Mouse (Mus musculus) c-Kit-positive CD71-negative TER-119-negative erythroid progenitor cells, embryonic 14.5 days (primary cell): Measurements from ENCODE around the gene Invs.

Experiments
- DNase-seq: peaks from one replicate; pipeline ENCODE4 v3.0.0-alpha.2; 2013; ENCODE audit warnings: low read depth

The Invs gene

DNA sequence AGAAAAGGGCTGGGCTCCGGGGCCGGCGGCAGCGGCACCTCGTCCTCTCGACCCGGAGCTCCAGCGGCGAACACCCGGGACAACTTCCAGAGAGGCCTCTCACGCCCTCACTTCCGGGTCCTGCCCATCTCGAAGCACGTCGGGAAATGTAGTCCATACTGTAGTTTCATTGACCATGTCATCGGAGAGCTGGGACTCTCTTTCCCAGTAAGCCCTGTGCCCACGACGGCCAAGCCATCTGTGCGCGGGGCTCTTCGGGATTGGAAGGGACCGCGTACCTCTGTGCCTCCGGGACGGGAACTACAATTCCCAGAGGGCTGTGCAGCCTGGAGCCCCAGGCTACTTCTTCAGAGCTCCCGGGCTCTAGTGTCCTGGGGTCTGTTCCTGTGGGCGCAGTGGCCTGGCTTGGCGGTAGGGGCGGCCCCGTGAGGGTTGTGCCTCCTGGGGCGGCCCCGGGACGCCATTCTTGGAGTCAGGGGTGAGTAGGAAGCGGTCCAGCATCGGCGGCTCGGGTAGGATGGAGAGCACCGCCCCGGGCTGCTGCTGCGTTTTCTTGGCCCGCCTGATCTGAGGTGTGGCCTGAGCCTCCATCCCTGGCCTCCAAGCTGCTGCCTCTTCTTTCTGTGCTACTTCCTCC lies at the start of gene Invs, which contains the start of gene Erp44:
Gene Invs (plus strand): TSS at position 263 of the 637 bp plus-strand sequence.
Gene Erp44 (minus strand): TSS at position 61 of the 637 bp plus-strand sequence.
- DNase-seq = peak; percentile 92

DNA sequence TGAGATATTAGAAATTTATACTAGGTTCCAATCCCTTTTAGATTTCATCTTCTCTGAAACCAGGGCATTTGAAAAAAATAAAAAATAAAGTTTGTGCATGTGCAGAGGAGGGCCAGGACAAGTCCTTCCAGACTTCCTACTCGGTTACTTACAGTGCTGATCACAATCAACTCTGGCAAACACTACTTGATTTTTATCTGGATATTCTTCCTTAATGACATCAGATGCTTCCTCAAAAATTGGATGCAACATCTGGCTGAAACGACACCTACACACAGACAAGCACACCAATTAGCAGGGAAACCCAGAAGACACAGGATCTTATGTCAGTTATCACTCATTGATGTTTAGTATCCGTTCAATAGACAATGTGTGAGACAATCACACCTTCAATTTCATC lies 42.8 kb upstream of the Invs start:
- DNase-seq = no peak

DNA sequence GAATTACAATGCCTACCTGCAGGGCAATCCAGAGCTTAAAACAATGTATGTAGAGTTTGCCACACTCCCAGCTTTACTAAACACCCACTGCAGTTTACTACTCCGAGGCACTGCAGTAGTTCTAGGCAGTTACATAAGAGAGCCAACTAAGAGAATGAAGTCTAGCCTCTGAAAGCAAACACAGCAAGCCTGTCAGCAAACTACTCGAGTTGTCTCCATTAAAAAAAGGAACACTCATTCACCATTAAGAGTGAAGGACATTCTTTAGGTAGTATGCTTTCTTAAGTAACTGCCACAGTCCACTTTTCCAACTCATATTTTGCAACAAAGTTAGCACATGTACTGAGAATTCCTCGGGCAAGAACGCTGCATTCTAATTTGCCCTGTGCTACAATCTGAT lies 40.5 kb upstream of the Invs start:
- DNase-seq = no peak

DNA sequence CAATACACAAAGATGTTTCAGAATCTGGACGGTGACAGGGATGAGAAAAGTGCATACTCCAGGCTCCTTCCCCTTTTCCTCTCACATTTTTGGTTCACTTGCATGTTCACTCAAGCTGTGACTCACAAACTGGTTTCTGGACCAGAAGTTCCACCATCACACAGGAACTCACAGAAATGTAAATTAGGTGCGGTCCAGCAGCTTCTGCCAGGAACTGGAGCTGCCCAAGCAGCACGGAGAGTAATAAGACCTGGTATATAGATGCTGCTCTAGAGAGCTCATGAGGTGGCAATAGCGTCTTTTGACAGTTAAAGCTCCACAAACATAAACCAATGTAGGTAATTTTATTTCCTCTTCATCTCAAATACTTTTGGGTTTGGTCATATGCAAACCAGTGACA lies 37.1 kb upstream of the Invs start:
- DNase-seq = no peak

DNA sequence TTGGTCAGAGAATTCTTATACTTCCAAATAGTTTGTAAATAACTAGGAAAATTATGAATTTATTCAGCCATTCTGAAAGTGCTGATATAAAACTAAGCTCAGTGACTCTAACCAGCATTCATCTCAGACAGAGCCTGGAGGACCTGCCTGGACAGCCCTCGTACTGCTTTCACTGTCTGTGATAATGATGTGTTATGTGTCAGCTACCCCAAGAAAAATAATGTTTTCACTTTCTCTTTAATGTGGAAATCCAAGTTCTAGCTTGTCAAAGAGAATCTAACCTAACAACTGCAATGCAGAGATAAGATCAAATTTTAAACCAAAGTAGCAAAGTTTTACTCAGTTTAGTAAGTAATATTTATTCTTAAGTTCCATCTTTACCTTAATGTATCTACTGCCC lies 35.8 kb upstream of the Invs start:
- DNase-seq = no peak

DNA sequence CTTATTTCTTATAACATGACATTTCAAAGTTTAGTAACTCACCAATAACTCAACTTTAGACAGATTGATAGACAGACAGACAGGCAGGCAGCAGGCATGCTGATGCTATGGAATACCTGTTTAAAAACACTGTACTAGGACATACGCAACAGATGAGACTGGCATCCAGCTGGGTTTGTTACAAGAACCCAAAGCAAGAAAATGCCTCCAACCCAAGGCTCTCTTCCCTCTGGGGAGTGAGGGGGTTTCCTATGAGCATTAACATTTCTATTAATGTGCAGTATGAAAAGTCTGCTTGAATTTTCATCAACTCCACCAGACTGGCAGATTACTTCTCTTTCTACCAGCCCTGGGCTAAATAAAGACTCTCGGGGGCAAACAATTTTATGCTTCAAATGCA lies 35.3 kb upstream of the Invs start:
- DNase-seq = no peak

DNA sequence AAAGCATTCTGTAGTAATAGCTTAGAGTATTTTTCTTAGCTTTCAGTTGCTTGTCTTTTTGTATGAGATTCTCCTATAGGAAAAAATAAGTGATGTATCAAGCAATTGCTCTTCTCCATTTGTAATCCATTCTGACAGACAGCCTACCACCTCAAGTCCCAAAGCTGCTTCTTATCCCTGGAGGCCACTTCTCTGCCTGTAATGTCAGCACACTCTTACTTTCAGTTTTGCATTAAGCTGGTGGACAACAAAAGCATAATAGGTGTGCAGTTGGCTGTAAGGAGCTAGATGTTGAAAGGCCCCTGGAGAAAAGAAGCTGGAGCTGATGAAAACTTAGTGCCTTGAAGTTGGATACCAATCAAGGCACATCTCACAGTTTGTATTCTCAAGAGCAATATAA lies 26.3 kb upstream of the Invs start:
- DNase-seq = no peak

DNA sequence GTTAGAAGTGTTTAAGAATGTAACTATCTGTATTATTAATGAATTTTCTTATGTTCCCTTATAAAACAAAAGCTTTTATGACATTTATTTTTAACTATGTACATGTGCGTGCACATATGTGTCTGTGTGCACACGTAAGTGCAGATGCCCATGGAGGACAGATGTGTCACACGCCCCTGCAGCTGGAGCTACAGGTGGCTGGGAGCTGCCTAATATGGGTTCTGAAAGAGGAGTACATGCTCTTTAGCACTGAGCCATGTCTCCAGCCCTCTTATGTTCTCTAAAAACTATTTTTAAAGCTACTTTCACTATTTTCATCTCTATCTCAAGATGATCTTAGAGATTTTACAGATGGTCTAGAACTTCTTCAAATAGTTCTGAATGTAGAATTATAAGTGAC lies 21.5 kb upstream of the Invs start:
- DNase-seq = no peak

DNA sequence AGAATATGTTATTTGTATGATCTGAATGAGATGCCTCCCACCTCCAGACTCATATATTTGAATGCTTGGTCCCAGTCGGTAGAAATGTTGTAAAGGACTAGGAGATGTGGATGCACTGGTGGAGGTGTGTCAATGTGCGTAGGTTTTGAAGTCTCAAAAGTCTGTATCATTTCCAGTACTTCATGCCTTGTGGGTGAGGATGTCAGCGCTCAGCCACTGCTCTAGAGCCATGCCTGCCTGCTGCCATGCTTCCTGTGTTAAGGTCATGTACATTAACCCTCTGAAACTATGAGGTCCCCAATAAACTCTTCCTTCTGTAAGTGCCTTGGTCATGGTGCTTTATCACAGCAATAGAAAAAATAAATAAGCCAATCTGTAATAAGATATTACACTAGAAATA lies 11.9 kb upstream of the Invs start:
- DNase-seq = no peak

DNA sequence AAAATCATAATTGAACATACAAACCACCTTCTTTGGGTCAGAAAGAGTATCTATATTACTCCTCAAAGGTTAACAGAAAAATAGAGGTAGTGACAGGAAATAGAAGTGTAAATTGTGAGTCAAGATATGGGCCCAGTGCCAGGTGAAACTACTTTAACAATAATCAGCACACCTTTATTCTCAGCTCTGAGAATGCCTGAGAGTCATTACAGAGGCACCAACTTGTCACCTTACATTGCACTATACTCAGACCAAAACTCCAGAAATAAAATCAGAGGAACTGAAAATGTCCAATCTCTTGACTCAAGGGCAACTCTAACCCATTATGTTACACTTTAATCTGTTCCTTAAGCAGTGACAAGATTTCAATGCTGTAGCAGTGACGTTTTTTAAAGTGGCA lies 11.4 kb upstream of the Invs start:
- DNase-seq = no peak

DNA sequence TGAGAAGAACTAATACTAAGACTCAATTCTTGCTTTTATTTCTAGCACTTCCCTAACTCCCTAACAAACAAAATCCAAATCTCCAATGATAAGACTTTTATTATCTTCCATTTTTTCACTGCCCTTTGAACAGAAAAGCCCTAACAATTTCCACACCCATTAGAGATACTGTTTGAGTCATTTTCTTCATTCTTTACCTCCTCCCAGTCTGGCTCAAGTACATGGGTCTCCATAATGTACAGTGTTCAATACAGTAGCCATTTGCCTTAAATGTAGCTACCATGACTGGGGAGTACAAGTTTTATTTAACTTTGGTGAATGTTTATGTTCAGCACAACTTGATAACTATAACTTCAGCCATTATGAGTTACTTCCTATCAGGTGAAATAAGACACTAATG lies 9.0 kb upstream of the Invs start:
- DNase-seq = no peak

DNA sequence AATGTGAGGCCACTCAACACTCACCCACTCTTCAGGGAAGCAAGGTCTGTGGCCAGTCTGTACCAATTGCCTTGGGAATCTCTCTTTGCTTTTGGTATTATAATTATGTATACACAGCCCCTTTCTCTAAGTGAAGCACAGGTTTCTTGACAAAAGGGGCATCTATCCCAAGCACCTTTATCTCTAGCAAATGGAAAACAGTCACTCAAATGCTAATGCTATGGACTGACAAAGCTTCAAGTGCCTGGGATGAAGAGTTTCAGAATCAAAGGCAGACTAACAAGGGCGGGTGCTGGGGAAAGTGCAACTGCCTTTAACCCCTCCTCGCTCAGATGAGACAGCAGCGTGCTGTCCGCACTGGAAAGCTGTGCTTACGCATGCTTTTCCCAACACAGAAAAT lies 7.7 kb upstream of the Invs start:
- no peak for DNase-seq

DNA sequence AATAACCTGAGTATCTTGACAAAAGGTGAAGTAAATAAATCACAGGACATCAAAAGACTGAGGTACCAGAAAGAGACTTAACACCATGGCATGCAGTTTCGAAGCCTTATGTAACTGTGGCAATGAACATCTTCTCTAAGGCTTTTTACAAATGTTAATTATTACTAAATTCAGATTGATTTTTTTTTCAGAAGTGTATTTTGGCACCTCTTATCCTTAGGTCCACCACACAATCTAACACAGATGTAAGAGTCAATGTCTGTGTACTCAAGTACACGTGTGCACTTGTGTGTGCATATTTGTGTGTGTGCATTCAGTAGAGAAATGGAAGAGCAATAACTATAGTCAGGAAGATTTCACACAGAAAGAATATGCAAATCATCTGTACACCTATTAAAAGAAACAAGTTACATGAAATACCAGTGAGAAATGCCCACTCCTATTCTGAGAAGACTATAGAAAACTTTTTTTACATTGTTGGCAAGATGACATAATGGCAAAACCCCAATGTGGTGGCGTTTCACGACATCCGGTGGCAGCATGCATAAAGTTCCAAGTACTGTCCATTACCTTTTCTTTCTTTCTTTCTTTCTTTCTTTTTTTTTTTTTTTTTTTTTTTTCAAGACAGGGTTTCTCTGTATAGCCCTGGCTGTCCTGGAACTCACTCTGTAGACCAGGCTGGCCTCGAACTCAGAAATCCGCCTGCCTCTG lies 6.3 kb upstream of the Invs start:
- DNase-seq = no peak

DNA sequence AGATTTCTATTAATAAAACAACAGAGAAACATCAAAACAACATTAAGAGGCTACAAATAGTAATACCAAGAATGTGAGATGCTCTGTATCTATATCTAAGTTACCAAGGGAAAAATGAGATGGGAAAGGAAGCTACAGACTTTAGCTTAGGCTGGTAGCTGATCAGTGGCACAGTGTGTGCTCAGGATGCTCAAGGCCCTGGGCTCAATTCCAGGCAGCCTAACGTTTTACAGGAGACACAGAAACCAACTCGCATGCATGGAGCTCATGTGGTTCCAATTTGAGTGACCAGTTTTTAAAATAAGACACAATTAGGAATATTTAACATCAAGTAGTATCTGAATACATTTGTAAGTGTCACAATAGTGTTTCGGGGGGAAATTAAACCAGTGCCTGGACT lies 3.8 kb upstream of the Invs start:
- no peak for DNase-seq

DNA sequence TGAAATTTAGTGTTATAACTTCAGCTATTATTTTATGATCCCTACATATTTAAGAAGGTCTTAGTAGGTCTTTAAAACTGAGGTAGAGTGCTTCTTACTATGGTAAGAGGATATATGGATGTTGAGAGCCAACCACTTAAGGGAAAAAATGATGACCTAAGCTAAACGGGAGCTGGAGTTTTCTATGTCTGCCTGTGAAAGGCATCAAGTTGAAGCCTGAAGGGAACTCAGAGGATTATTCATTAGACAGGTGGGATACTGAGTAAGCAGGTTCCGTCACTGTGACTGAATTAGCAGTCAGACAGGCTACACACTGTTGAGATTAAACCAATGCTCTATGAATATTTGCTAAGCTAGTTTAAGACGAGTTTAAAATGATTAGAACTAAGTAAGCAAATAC lies 2.5 kb upstream of the Invs start:
- DNase-seq = no peak

DNA sequence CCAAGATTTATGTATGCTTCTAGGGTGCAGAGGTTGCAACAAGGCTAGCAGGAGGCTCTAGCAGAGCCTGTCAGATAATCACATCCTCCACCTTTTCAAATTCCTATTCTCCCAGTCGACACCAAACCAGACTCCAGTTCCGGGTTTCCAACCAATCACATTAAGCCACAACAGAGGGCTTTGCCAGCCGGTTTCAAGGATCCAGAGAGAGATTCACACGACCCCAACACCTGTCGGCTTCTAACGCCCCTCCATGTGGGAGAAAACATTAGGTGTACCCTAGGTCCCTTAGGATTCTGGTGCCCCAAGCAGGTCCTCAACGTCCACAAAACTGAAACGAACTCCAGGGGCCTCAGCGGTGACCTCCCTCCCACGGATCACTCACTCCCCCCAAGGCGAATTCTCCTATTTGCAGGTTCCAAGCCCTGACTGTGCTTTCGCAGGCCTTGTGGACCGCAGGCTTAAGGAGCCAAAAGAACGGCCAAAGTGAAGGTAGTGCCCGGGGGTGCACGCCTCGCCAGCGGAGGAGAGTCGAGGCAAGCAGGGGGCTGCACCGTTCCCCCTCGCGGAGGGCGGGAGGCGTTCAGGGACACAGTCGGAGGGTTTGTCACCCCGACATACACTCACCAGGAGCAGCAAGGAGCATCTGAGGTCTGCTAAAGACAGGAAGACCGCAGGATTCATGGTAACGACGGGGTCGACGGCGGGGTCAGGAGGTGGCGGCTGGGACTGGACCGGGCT lies 633 bp upstream of the Invs start:
- peak; percentile 33 for DNase-seq

DNA sequence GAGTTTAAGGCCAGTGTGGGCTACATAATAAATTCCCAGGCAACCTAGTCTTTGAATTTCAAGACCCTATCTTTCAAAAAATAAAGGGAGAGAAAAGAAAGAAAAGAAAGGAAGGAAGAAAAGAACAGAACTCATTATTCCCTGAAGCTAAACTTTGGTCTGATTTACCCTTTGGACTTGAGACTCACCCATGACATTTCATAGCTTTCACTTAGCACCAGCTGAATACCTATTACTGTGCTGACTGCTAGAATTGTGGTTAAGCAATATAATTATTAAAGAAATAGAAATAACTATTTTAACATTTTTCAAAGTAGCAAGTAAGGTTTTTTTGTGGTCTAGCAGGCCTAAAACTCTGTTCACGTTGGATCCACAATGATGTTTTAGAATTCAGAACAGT lies 1.6 kb downstream of the Invs start:
- DNase-seq = no peak

DNA sequence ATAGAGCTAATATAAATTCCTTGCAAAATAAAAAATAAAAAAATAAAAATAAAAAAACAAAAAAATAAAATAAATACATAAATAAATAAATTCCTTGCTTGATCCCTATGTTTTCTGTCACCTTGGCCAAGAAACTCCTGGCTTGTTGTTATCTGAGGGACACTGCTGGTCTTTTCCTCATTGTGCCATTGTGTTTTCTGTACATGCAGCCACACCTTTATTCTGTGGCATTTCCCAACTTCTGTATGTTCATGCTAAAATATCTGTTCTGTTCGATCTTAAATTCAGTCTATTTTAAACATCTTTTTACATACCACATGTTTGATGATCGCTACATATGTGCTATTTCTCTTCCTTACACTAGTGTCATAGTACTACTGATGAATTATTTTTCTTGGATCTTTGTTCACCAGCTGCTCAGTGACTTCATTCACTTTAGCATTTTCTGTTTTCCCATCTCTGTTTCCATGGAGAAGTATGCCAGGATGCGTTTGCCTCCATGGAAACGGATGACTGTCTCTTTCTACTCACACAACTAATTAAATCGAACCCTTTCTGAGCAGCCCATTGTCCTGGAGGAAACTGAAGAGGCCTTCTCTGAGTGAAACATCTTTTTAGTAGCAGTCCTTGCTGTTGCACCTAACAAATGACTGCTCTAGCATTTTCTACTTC lies 7.7 kb downstream of the Invs start:
- no peak for DNase-seq

DNA sequence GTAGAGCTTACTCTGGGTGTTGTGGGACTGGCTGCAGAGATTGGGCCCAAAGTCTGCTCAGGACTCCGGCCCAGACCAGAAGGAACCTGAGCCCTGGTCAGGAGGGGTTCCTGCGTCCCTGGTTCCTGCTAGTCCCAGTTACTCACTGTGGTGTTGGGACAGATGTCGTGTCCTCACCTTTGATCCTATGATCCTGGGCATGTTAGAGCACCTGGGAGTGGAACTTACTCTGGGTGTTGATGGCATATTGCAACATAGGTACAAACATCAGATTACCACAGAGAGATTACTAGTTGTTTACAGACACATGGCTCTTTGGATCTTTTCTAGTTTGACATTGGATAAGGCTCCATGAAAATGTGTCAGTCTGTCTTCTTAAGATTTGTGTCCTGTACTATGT lies 35.3 kb downstream of the Invs start:
- no peak for DNase-seq

DNA sequence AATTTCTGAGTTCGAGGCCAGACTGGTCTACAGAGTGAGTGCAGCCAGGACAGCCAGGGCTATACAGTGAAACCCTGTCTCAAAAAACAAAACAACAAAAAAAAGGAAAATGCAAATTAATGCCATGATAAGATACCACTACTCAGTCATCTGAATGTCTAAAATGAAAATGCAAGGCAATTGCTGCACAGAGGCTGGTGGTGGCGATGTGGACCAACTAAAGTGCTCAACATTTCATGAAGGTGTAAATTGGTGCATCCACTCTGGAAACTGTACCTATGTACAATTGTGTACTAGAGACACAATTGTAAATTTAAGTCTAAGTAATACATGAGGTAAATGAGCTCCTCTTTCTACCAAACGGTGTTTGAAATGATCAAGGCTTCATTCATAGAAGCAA lies 36.5 kb downstream of the Invs start:
- no peak for DNase-seq

DNA sequence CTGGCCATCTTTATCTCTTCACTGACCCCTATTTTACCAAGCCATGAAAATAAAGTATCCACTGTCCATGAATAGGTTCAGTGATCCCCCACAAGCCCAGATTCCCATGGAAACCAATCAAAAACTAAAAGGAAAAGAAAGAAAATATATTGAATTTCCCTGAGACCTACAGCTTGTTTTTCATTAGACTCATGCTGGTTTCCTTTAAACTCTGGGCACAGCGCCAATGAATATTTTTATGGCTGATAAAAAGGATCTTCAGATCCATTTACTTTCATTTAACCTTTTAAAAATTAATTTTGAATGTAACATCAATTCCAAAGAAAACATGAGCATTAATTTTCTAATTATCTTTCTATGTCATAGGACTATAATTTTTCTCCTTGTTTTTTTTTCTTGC lies 41.7 kb downstream of the Invs start:
- DNase-seq = no peak

DNA sequence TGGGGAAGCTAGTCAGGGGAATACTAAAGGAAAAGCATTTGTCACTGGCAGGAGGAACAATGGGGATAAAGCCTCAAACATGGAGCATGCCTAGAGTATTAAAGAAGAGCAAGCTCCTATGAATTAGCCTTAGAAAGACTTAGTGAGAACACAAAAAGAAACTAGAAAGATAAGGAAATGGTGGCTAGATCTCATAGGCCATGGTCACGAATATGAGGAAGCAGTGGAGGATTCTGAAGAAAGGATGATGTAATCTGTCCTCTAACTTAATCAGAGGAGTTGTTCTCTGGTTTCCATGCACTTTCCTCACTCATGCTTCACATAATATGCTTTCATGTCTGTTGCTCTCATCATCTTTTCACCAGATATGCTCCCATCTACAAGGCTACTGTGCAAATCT lies 42.5 kb downstream of the Invs start:
- DNase-seq = peak; percentile 6

DNA sequence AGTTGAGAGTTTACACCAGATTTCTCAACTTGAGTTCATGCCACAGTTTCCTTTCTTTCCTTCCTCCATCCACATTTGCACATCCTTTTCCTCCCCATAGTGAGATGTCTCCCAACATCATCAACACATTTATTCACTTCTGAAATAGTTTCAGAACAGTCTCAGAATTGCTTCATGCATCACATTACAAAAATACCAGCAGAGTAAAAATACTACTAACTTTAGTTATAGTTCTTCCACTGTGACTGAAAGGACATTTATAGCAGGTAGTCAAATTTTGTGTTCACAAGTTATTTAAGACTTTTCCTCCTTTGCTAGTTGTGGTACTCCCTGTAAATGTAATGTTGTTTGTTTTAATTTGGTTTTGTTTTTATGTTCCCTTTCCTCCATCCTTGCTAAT lies 47.6 kb downstream of the Invs start:
- DNase-seq = no peak
